Mouse (Mus musculus) ES-Bruce4 (cell line): Measurements from ENCODE around the gene Cdh19. TPM values are rescaled to one million over a fixed set of nuclear protein-coding genes. Genes with fewer than 3 reads are reported as not detected.

ENCODE experiments used
- H3K27ac ChIP-seq: 2 replicates; pipeline ENCODE4 v1.5.1; 2012; ENCODE audit warnings: low read length, inconsistent platforms; ENCODE audit not compliant: insufficient read depth
- H3K27me3 ChIP-seq: 2 replicates; pipeline ENCODE4 v1.6.1; 2012; ENCODE audit warnings: mild to moderate bottlenecking, low read length, inconsistent platforms; ENCODE audit not compliant: control insufficient read depth, poor library complexity, insufficient read depth, severe bottlenecking
- H3K36me3 ChIP-seq: 2 replicates; pipeline ENCODE4 v1.6.1; 2012; ENCODE audit warnings: inconsistent platforms, mild to moderate bottlenecking, low read length, moderate library complexity; ENCODE audit not compliant: control insufficient read depth, poor library complexity, insufficient read depth, severe bottlenecking
- H3K4me1 ChIP-seq: one replicate; pipeline ENCODE4 v1.8.1; 2011; ENCODE audit warnings: low read length; ENCODE audit not compliant: control insufficient read depth, insufficient read depth
- H3K4me3 ChIP-seq: 2 replicates; pipeline ENCODE4 v1.5.1; 2011; ENCODE audit warnings: low read depth, mild to moderate bottlenecking, low read length
- H3K9ac ChIP-seq: 2 replicates; pipeline ENCODE4 v1.6.1; 2012; ENCODE audit warnings: low read depth, mild to moderate bottlenecking, inconsistent platforms; ENCODE audit not compliant: poor library complexity, severe bottlenecking
- H3K9me3 ChIP-seq: replicated peaks from 2 replicates; pipeline ENCODE4 v1.6.1; 2012; ENCODE audit warnings: mild to moderate bottlenecking, low read length, inconsistent platforms; ENCODE audit not compliant: control insufficient read depth, poor library complexity, insufficient read depth, severe bottlenecking
- CTCF ChIP-seq: IDR thresholded peaks from one replicate; pipeline ENCODE4 v1.8.1; 2011; ENCODE audit warnings: low read depth, low read length
- EP300 ChIP-seq: IDR thresholded peaks from 2 replicates; pipeline ENCODE4 v1.6.1; 2011; ENCODE audit warnings: low read depth, low read length; ENCODE audit not compliant: insufficient read depth
- POLR2A ChIP-seq: IDR thresholded peaks from one replicate; pipeline ENCODE4 v1.8.1; 2011; ENCODE audit warnings: low read length; ENCODE audit not compliant: insufficient read depth
- polyA plus RNA-seq: library from polyadenylated mRNA; stranded (reverse); fragments of >200 nt; gene quantifications from 2 replicates; pipeline ENCODE4 v1.2.4, GENCODE M21; 2011; ENCODE audit warnings: low read depth; ENCODE audit not compliant: missing spikeins, insufficient read depth, insufficient read length

Cdh19 gene
- polyA plus RNA-seq, result not detected in 2 replicates

DNA sequence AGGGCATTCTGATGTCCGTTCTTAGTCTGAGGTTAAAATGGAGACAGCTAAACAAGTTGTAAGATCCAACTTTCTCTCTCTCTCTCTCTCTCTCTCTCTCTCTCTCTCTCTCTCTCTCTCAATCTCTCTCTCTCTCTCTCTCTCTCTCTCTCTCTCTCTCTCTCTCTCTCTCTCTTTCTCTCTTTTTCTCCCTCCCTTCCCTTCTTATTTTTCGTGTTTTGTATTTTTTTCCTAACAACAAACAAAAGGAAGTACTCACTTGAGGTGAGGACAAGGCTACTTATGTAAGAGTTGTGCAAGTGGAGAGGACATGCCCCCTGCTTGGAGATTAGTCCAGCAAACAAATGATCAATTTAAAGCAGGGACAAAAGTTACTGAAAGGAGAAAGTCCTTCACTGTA, at the start of gene Cdh19:
TSS of gene Cdh19 (minus strand) at position 101 of the 400 bp plus-strand sequence.
- no peaks in the 10 kb centered on the region for H3K36me3 ChIP-seq
- no peaks in the 10 kb centered on the region for H3K4me1 ChIP-seq
- H3K4me3 ChIP-seq, result no peak within 1 kb of the TSS
- no peak within 1 kb of the TSS for H3K9ac ChIP-seq
- H3K27ac ChIP-seq, result no peak within 1 kb of the TSS
- H3K9me3 ChIP-seq, result no peaks in the 10 kb centered on the region
- no peak for TF ChIP-seq POLR2A
- TF ChIP-seq CTCF, result no peak
- no peak for TF ChIP-seq EP300
- no peaks in the 10 kb centered on the region for H3K27me3 ChIP-seq

GRCm38 (mm10) chr1:111020434-111021060, 43.2 kb upstream of the Cdh19 start:
- Histone ChIP-seq H3K4me3 (no peak overlapping the region), H3K27me3 (no peaks in the 10 kb centered on the region), H3K36me3 (no peaks in the 10 kb centered on the region), H3K4me1 (no peaks in the 10 kb centered on the region), H3K9ac (no peak overlapping the region), H3K27ac (no peak overlapping the region), H3K9me3 (no peaks in the 10 kb centered on the region)
- TF ChIP-seq EP300 (no peak), POLR2A (no peak), CTCF (no peak)

DNA sequence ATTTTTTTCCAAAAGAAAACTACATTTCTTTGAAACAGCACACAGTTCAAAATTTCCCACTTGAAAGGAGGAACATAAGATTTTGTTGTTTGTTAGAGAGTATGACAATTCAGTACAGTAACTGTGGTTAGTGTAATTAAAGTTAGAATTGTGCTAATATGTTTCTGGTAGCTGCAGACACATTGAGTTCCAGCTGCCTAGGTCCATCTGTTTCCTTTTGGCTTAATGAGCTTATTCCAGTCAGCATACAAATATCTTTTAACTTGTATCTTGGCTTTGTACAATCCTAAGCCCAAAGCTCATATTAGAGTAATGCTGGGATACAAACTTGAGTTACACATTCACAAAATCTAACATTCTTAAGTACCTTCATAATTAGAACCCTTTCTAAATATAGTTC, 40.3 kb upstream of the Cdh19 start:
- no peaks in the 10 kb centered on the region for H3K9me3 ChIP-seq
- H3K36me3 ChIP-seq, result no peaks in the 10 kb centered on the region
- no peak overlapping the region for H3K4me3 ChIP-seq
- no peaks in the 10 kb centered on the region for H3K27me3 ChIP-seq
- TF ChIP-seq POLR2A (no peak), CTCF (no peak), EP300 (no peak)
- H3K27ac ChIP-seq, result no peak overlapping the region
- H3K9ac ChIP-seq, result no peak overlapping the region
- no peaks in the 10 kb centered on the region for H3K4me1 ChIP-seq

DNA sequence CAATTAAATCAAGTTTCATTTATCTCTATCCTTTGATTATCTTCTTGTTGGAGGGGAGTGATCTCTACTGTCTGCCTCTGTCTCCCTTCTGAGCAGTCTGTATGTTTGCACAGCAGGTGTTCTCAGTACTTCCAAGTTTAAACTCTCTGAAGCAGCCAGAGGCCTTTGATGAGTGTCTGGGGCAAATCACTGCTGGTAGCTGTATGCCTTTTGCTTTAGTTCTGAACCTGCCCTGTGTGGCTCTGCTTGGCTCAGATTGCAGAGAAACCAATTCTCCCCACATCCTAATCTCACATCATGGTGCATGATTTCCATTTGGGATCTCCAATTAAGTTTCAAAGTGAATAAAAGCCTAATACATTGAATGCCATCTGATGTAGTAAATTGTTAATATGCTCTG, 12.4 kb upstream of the Cdh19 start:
- Histone ChIP-seq H3K27me3 (no peaks in the 10 kb centered on the region), H3K27ac (no peak overlapping the region), H3K9me3 (no peaks in the 10 kb centered on the region), H3K36me3 (no peaks in the 10 kb centered on the region), H3K9ac (no peak overlapping the region), H3K4me1 (no peaks in the 10 kb centered on the region), H3K4me3 (no peak overlapping the region)
- TF ChIP-seq CTCF (no peak), EP300 (no peak)

GRCm38 (mm10) chr1:110969201-110969600, 8.2 kb downstream of the Cdh19 start:
- H3K36me3 ChIP-seq, result no peaks in the 10 kb centered on the region
- TF ChIP-seq CTCF (no peak), POLR2A (no peak), EP300 (0 out of 2 replicates have a peak, but pooled peaks have one; percentile 49)
- H3K9ac ChIP-seq, result no peak overlapping the region
- no peaks in the 10 kb centered on the region for H3K9me3 ChIP-seq
- no peak overlapping the region for H3K27ac ChIP-seq
- no peaks in the 10 kb centered on the region for H3K27me3 ChIP-seq
- H3K4me1 ChIP-seq, result no peaks in the 10 kb centered on the region
- no peak overlapping the region for H3K4me3 ChIP-seq

DNA sequence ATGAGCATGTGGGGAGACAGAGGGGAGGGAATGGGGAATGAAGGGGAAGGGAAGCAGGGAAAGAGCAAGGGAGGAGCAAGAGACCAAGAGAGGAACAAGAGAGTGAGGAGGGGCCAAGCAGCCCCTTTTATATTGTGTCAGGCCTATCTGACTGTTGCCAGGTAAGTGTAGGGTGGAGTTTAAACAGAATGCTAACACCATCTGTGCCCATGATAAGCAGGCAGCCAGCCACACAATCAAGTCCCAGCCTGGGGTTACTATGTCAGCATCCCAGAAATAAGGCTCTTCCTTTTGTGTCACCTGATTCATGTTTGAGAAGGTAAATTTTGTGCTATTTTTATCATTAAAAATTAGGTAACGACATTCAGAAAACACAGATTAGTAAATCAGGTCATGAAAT, 67.6 kb downstream of the Cdh19 start:
- Histone ChIP-seq H3K27me3 (no peaks in the 10 kb centered on the region), H3K36me3 (no peaks in the 10 kb centered on the region), H3K27ac (no peak overlapping the region), H3K4me1 (no peaks in the 10 kb centered on the region), H3K9me3 (no peaks in the 10 kb centered on the region), H3K9ac (no peak overlapping the region), H3K4me3 (no peak overlapping the region)
- no peak for TF ChIP-seq CTCF
- no peak for TF ChIP-seq EP300
- no peak for TF ChIP-seq POLR2A
